Mouse (Mus musculus): ENCODE measurements at regions not wholly inside any gene's neighbourhood (a gene's known extent, or its start where the extent isn't known, plus 50 kb on each side); places are given as distances from the start of the nearest gene placed in this dataset.

DNA sequence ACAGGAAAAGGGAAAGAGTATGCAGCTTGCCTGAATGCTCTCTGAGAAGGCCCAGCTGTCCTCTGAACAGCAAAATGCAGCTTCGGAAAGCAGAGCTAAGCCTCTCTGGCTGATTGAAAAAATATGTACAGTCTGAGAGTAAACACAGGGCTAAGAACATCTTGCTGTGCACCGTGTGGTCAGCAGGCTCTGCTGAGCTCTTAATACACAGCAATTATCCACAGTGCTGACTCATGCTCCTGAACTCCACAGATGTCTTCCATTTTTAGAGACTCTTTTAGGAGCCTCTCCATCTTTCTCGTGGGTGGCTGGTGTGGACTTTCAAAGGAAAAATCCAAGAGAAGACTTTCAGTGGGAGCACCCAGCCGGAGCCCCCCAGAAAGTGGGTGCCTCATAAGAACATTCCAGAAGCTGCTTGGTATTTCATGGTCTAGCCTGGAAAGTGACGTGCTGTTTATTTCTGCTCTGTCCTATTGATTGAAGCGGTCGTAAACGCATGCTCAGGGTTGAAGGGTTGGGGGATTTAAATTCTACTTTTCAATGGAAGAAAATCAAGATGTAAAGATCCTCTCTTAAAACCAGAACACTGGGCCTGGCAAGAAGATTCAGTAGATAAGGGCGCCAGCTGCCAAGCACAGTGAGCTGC is 209.5 kb downstream of the Mreg start:
- peak; percentile 42 for DNase-seq (ENCODE audit: low spot score)

DNA sequence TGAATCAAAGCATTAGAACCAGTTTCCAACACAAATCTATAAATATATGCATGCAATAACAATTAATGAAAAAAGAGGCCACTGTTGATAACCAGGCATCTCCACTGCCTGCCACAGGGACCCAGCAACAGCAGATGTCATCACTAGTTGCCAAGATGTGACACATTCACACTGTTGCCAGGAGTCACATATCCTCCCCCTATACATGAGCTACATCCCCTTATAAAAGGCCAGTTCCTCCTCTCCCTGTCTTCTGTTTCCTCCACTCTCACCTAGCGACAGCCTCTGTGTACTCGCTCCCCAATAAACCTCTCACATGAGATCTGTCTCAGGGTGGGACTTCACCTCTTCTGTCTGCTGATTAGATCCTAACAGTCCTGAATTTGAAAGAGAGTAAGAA is 211.4 kb downstream of the Mreg start:
- no peak for DNase-seq (ENCODE audit: low spot score)

DNA sequence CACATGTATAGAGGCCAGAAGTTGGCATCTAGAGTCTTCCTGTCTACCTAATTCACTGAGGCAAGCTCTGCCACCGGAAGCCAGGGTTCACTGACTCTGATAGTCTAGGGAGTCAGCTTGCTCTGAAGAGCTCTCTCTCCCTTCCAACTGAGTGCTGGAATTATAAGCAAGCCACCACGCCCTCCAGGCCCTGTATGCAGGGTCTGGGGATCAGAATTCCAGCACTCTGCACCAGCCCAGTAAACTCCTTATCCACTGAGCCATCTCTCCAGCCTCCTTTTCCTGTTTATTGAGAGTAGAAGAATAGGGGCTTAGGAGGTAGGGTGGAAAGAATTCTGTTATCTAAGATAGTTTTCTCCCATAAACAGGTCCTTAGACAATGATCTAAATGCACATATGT is 215.3 kb downstream of the Mreg start:
- DNase-seq (ENCODE audit: low spot score): no peak

DNA sequence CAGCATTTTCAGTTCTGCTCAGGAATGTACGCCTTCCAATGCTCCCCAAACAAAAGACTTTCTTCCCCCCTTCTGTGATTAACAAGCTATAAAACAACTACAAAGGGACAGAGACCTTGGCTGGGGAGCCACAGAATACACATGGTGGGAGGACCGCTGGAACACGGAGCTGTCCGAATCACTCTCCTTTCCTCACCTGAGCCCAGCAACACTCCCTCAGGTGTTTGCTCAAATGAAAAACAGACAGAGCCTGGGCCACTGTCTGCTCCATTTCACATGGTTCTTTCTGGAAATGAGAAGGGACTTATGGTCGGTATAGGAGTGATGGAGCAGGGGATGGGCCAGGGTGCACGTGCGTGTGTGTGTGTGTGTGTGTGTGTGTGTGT is 215.9 kb downstream of the Mreg start:
- DNase-seq (ENCODE audit: low spot score): no peak

DNA sequence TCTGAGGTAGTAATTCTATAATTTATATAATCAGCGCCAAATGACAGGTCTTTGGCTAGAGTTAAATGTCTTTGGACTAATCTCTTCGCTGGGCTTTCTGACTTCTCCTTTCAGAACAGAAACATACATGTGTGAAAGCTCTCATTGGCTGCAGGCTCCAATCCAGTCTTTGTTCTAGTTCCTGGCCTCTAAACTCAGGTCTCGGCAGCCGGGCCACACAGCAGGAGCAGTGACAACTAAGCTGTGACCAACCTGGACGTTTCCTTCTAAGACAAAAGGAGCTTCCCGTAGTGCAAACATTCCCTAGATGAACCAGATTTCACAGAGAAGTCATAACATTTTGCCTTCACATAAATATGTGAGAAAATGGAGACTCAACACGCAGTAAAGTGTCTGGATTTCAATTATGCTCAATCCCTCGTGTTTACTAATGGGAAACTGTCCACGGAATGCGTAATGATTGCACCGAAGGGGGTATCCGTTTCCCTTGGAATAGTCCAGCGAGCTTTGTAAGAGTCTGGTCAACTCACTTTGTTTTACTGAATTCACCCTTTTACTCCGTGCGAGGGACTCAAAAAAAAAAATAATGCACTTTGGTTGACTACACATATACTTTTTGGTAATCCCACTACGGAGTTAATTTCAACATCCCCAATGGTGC is 216.4 kb downstream of the Mreg start:
- DNase-seq (ENCODE audit: low spot score): no peak

DNA sequence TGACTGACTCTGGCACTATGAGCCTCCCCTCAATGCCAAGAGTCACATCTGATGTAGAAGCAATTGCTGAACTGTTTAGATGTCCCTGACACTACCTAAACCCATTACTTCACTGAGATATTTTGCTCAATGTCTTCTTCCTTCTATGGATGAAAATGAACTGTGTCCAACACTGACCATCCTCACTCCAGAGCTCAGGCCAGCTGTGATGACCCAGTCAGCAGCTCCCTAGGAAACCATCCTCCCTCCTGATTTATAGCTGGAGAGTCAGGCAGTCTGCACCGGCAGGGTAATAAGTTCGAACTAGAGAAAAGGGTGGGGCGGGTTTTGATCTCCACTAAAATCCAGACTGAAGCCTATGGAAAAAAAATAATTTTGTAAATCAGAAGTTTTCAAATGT is 221.2 kb downstream of the Mreg start:
- DNase-seq (ENCODE audit: low spot score): no peak

DNA sequence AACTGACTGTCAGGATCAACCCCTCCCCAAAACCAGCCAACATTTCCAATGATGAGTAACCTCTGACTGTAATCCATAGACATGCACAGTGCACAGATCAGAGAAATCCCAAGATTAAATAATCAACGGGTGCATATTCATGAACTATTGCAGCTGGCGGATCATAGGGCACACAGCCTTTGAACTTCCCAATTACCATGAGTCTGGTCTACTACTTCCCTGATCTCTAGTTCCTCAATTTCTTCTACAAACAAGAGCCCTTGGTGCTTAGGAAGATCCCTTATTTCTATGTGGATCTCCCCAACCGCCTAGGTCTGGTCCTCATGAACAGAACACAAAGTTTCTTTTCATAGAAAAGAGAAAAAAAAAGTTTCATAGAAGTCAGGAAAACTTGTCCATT is 224.0 kb downstream of the Mreg start:
- DNase-seq (ENCODE audit: low spot score): no peak

DNA sequence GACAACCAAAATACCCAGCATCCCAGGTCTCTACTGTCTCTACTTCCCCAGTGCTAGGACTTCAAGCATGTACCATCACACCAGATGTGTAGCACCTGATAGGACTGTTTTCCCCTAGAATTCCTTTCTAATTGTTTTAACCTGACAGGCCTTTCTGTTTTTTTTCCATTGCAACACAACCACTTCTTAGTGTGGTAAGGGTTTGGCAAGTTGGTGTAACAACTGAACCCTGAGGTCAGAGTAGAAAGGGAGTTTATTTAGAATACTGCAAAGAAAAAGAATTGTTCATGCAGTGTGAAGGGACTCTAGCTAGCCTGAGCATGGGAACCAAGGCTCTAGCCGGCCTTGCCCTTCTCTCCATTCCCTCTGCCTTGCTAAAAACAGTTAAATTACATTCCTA is 226.1 kb downstream of the Mreg start:
- DNase-seq (ENCODE audit: low spot score): no peak

DNA sequence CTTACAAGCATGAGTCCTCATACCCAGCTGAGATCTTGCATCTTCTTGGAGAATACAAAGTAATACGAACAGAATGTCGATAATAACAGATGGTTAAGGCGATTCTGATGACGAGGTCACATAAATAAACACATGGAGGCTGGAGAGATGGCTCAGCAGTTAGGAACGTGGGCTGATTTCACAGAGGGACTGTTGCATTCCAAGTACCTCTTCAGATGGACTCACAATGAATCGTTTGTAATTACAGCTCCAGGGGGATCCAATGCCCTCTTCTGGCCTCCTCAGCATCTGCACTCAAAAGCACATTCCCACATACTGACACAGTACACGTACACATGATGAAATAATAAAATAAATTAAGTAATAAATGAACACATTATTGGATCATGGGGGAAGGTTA is 228.3 kb downstream of the Mreg start:
- no peak for DNase-seq (ENCODE audit: low spot score)

DNA sequence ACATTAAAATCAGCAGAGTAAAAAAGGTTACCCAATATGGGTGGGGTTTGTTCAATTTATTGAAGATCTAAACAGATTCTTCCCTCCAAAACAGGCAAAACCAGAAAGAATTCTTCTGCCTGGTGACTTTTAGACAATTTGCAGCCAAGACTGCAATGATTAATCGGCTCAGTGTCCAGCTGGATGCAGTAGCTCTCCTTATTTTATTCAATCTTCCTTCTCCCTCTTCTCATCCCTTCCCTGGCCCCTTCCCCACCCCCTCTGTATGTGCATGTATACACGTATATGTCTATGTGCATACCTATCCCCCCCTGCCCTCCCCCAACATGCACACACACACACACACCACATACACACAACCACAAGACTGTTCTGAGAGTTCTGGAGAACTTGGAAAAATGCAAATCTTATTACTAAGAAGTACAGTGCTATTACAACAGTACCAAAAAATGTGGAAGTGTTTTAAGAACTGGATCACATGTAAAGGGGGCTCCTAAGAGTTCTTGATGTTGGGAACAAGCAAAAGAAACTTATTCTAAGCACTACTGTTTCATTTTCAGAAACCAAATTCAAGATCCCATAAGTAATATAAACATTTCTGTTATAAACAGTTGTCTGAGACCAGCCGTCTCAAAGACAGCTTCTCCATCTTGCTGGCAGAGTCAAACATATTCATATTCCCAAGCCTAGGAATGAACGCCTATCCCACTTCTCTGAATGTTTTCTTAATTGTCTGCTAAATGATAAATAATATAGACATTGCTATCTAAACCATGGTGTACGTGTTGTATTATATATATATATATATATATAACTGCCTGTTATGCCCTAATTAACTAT is 229.5 kb downstream of the Mreg start:
- DNase-seq (ENCODE audit: low spot score): no peak

DNA sequence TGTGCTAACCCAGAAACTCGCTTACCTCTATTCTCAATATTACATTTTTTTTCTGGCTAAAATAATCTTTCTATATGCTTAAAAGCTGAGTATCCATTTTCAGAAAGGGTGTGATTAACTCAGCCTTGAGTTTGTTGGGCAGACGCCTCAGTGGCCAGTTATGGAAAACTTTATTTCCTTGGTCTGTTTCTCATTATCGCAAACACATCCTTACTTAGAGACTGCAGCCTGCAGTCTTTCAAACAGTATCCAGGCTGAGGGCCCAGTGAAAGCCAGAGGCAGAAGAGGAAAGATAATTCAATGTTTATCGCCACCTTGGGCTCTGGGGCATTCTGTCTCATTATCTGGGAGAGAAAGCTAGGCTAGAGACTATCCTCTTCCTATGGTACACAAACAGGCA is 231.5 kb downstream of the Mreg start:
- DNase-seq (ENCODE audit: low spot score): peak; percentile 22

DNA sequence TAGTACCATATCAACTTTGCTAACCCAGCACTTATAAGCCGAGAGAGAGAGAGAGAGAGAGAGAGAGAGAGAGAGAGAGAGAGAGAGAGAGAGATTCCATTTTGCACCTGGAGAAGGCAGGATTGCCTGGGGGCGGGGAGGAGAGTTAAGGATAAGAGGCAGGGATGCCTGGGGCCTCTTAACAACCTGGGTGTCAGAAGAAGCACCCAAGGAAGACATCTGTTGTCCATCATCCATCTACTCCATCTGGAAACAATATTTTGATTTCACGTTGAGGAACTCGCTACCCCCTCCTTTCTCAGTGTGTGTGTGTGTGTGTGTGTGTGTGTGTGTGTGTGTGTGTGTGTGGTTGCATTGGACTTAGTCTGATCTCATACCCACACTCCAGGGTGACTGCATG is 232.8 kb downstream of the Mreg start:
- DNase-seq (ENCODE audit: low spot score): peak; percentile 36

DNA sequence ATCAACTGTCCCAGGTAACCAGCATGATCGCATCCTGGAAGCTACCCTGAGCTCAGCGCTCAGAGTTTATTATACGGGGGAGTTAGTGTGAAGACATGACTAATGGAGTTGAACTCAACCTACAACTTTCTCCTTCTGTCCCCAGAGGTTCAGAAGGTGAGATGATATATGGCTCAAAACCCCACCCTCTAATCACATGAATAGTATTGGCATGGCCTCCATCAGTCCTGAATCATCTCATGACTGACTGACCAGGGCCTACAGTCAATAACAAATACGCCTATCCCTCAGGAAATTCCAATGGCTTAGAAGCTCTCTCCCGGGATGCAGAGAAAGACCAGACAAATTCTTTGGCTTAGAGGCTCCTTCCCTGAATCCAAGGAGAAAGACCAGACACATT is 234.7 kb downstream of the Mreg start:
- DNase-seq (ENCODE audit: low spot score): no peak

DNA sequence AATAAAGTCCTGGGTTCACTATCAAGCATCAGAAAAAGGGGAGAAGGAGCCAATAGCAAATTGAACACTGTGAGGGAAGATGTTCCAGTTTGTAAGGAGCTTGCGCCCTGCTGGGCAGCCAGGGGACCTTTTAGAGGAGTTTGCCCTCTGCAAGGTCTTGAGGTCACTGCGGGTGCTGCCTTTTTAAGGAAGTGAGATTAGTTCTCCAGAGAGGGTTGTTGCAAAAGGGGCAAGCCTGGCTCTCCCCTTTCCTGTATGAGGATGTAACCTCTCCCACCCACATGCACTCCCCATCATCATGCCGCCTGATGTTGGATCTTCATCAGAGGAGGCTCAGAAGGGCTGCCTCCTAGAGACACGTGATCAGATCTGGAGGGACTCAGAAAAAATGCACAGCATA is 237.4 kb downstream of the Mreg start:
- no peak for DNase-seq (ENCODE audit: low spot score)

DNA sequence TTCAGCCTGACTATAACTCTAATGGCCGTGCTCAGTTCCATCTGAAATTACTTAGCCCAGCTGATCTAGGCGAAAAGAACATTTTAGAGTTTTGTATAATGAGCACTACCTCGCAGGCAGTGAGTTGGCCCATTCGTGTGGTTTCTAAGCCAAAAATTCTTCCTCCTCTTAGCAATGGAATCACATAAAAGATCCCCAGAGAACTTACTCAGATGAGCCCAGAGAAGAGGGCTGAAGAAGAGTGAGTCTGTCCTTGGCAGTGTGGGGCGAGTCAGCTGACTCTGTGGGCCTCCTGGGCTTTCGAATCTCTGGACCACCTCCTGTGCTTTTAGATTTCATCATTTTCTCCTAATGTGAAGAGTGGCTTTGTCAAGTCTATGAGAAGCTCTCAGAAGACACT is 240.2 kb downstream of the Mreg start:
- no peak for DNase-seq (ENCODE audit: low spot score)

DNA sequence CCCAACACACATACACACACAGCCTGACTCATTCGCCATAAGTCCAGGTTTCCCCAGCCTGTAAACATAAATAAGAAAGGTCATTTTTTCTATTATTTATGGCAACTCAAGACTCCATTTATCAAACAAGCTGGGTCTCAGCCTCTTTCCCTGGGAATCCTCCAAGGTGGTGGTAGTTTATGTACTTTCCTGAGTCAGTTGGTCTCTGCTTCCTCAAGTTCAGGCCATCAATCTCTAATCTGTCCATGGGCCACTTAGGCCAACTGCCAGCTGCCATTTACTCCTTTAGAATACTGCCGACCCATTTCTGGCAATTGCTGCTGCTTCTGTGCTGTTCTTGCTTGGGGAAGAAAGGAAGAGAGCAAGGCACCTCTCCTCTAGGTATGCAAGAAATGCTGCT is 241.3 kb downstream of the Mreg start:
- no peak for DNase-seq (ENCODE audit: low spot score)

DNA sequence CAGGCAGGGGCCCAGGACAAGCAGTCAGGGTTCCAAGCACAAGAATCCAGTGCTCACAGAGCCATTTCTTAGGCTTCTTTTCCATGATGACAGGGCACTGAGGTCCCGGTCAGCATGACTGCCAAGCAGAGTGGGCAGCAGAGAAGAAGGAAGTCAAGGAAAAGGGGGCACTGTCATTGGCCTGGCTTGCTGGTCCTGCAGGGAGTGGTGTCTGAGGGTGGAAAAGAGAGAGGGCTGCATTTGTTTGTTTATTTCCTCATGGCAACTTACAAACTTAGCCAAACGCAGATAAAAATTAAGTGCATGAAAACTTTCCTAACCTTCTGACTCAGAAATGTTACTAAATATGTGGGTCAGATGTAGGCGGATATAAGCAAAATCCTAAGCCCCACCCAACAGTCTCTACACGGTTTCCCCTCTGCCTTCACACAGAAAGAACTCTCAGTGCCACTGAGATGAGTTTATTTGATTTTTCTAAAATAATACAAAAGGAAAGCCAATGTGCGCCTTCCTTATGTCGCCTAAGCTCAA is 244.5 kb downstream of the Mreg start:
- no peak for DNase-seq (ENCODE audit: low spot score)

DNA sequence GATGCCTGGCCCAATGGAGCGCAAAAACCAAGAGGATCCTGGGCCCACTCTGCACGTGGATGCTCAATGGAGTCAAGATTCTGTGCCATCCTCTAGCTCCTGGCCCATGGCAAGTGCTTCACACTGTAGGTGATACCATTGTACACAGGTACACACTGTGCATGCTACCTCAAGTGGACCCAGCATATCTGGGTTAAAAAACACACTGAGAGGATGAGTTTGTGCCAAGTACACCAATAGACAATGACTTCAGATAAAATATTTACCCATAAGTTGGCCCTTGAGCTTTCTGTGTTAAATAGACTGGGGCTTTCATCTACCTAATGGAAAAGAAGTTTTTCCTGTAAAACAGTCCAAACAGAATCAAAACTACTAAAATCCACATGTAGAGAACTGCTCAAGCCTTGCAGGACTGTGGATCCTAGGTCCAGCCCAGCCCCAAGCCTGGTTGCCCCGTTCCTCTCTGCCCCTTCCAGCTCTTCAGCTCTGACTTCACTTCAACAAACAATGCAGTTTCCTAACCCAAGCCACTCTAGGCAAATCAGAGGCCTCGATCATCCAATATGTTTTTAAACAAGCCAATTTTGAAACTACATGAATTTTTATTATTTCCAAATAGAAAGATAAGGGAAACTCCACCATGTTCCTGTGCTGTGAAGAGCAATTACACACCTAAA is 247.5 kb downstream of the Mreg start:
- DNase-seq (ENCODE audit: low spot score): no peak

DNA sequence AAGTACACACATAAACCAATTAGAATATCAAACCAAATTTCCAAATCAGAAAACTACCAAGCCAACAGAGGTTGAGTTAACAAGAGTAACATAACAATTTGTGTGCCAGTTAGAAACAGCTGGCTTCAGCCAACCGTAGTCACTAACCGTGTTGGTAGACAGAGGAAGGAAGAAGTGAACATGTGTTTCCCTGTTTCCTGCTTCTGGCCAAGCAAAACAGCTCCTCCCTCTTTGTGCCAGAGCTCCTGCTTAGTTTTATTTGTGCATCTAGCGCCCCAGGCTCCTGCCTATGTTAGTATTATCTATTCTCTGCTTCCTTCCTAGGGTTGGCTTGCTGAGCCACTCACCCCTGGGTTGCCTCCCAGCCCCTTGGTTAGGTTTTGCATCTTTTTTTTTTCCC is 255.2 kb downstream of the Mreg start:
- no peak for DNase-seq (ENCODE audit: low spot score)

DNA sequence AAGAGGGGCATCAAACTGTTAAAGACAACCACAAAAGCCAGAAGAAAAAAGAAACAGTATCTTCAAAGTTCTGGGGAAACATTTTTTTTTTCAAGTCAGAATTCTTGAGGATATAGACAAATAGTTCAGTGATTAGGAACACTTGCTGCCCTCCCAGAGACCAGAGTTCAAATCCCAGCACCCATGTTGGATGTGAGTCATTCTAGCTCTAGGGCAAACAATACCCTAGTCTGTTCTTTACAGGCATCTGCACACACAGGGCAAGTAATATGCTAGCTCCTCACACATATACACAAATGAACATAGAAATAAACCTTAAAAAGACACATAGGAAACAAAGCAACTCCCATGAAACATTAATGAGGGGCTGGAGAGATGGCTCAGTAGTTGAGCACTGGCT is 256.8 kb downstream of the Mreg start:
- DNase-seq (ENCODE audit: low spot score): no peak

DNA sequence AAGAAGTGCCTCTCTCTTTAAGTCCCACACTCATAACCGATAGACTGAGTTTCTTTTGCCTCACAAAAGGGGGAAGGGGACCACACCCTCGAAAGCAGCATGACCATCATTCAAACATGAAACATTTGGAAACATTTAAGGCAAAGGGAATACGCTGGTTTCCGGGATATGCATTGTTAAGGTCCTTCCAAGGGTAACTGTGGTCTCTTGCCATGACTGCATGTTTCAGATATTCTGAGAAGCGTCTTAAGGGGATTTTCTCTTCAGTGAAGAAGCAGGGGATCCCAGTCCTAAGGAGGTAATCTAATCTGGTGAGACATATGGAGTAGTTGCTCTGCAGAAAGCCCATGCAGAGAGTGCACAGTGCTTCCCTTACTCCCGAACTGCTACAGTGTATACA is 258.8 kb downstream of the Mreg start:
- no peak for DNase-seq (ENCODE audit: low spot score)

DNA sequence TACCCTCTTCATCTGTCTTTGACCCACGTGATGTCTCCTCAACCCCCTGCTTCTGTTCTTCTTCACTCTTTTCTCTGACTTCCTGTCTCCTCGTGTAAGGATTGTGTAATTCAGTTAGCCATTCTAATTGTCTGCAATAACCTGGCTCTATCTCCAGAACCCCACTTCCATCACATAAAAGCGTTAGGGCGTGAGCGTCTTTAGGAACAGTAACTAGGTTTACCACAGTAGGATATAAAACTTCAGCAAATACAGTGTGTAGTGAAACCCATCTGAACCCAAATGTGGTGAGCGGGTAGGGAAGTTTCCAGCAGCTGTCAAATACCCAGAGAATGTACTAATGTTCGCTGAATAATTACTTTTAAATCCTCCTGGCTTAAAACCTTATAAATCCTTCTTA is 262.6 kb downstream of the Mreg start:
- DNase-seq (ENCODE audit: low spot score): no peak

DNA sequence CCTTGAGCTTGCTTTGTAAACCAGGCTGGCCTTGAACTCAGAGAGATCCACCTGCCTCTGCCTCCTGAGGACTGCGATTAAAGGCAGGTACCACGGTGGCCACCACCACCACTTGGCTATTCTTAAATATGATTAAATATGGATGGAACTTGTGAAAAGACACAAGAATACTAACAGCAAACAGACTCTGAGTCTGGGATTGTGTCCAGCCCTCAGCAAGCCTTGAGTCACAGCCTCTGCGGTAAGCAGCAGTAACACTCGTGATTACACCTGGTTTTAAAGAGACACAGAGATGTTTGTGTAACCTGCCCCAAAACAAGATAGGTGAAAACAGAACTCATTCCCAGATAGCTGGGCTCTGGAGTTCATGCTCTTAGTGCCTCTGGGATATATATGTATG is 263.4 kb downstream of the Mreg start:
- DNase-seq (ENCODE audit: low spot score): no peak

All from embryo, embryonic 10.5 days (tissue).